Mouse (Mus musculus) heart, adult 18-20 months (tissue): ENCODE results near the gene Cfap100. TPM values are rescaled to one million over a fixed set of nuclear protein-coding genes. Genes with fewer than 3 reads are reported as not detected.

Experiments
- DNase-seq, 2 experiments: peaks; one replicate each; pipeline ENCODE4 v3.0.0; 2021 to 2022; ENCODE audit warnings: mixed read lengths in 1 of 2
- total RNA-seq, 2 experiments: library from RNA; stranded (reverse); gene quantifications; 2 replicates each; pipeline ENCODE4 v1.2.3; 2021

The Cfap100 gene
- total RNA-seq, 2 experiments from 2014 or later, result 0.15 to 0.28 TPM

DNA sequence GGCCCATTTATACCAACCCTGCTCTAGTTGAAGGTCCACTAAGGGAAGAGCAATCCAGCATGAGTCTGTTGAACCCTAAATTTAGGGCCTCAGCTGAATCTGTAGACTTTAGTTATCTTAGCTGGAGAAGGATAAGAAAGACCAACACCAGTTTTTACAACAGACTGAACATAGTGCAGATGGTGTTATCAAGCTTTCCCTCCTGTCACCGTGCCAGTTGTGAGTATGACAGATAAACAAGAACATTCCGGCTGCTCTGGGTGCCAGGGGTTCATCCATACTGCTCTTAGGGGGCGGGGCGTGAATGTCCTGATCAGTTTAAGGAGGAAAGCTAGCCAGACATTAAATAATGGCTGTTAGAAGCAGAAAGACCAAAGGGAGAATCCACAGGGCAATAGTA, 54.0 kb downstream of the Cfap100 start:
- peak in 1 of 2 experiments; percentile 19 for DNase-seq

- peak in 1 of 2 experiments; percentile 38 for DNase-seq
These were observed 58.7 kb downstream of the Cfap100 start for GRCm38 (mm10) chr6:90369725-90370553.

DNA sequence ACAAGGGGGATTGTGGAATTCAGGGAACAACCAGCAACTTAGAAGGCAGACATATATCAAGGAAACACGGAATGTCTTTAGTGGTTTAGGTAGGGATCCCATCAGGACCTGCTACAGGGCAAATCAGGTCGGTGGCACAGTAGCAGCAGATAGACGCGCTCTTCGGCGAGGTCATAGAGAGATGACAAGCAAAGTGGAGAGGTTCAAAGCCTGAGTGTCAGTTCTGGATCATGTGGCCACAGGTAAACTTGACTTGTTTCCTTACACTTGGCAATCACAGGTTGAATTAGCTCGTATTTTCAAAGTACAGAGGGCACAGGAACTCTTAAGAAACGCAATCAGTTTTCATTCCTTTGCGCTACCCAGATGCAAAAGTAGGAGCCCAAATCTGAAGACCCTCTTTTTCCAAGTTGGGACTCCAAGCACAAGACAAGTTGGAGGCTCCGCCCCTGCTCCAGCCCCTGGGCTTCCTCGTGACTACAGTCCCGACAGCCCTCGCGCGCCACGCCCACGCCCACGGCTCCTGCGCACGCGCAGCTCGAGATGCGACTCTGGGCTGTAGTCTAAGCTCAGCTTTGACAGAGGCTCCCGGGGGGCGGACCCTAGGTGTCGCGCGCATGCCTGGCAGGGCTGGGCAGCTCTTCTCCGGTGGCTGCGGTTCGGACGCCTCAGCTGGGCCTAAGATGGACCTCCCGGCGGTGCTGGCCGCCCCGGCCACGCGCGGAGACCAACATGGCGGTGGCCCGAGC, 59.4 kb downstream of the Cfap100 start, which contains the start of gene Zxdc:
Gene Zxdc (plus strand): TSS at position 517 of the 749 bp plus-strand sequence.
- peak; percentile 100 for DNase-seq

GRCm38 (mm10) chr6:90363301-90363700, 65.3 kb downstream of the Cfap100 start:
- no peak for DNase-seq

GRCm38 (mm10) chr6:90360922-90361614, 67.5 kb downstream of the Cfap100 start:
- DNase-seq, result no peak

DNA sequence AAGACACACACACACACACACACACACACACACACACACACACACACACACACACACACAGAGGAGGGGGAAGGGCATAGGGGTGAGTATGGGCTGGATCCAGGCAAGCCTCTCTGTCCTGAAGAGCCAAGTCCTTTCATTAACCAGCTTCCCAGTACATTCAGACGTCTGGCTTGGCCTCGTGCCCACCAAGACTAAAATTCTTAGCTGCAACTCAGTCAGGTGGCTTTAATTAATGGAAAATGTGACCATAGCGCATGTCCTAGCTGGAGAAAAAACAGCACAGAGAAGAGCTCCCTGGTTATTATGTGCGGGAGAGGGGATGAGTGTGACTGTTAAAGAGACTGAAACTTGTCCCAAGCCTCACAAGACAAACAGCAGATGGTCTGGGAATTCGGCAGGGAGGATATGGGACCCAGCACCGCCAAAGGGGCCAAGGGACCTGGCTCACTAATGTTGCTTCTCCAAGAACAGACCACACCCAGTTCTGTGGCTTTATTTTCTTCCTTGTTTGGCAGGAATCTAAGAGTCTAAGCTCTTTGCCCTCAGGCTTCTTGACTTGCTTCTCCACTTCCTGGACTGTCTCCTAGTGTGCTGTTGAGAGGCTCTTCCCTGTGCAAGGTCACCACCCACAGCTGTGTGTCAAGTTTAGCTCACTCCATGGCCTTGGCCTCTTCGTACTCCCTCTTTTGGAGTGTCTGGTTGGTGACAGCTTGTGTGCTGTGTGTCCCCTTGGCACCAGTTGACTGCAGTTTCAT, 68.4 kb downstream of the Cfap100 start:
- DNase-seq, result peak; percentile 77 to 84

GRCm38 (mm10) chr6:90359445-90359844, 69.2 kb downstream of the Cfap100 start:
- no peak for DNase-seq

- no peak for DNase-seq
These were observed 70.5 kb downstream of the Cfap100 start for GRCm38 (mm10) chr6:90358142-90358541.

Other genes starting within 250 kb of the Cfap100 start
- gene V1ra8, start 226.0 kb downstream of the Cfap100 start, total RNA-seq, result not detected
- not detected for gene Vmn1r53, start 204.4 kb downstream of the Cfap100 start, total RNA-seq
- gene Vmn1r54, start 182.5 kb downstream of the Cfap100 start, total RNA-seq, result not detected
- not detected for gene BC048671, start 127.6 kb downstream of the Cfap100 start, total RNA-seq
- gene Chst13, start 103.6 kb downstream of the Cfap100 start, total RNA-seq, result not detected
- gene Uroc1, start 95.5 kb downstream of the Cfap100 start, total RNA-seq, result not detected
- 10 to 100 TPM; 14.0 to 14.3 TPM for gene Zxdc, start 59.3 kb downstream of the Cfap100 start, total RNA-seq
- 10 to 100 TPM; 70.9 to 89.8 TPM for gene Klf15, start 33.8 kb upstream of the Cfap100 start, total RNA-seq
- gene Aldh1l1, start 57.6 kb upstream of the Cfap100 start, total RNA-seq, result 1 to 10 TPM; 1.7 to 4.9 TPM
- gene Slc41a3, start 175.9 kb upstream of the Cfap100 start, total RNA-seq, result 100 to 1,000 TPM; 127 to 149 TPM